Mouse (Mus musculus) stomach, embryonic 14.5 days (tissue): ENCODE measurements around the gene Klkb1. TPM values are rescaled to one million over a fixed set of nuclear protein-coding genes. Genes with fewer than 3 reads are reported as not detected.

Source experiments
- ATAC-seq: fragments of 200-750 bp; cut with Nextera tagmentation; 2 replicates; pipeline ENCODE4 v1.8.0; 2017; ENCODE audit warnings: low read depth, moderate TSS enrichment; ENCODE audit not compliant: insufficient number of reproducible peaks, insufficient read depth, low FRiP score
- H3K27ac ChIP-seq: fragments of 300-500 bp; sonication (generic); 2 replicates; pipeline ENCODE4 v1.5.1; 2014; ENCODE audit warnings: mild to moderate bottlenecking, low read length, moderate library complexity, mixed read lengths
- H3K27me3 ChIP-seq: fragments of 300-500 bp; sonication (generic); 2 replicates; pipeline ENCODE4 v1.6.1; 2014; ENCODE audit warnings: low read length, control low read depth, mixed read lengths; ENCODE audit not compliant: control insufficient read depth, insufficient read depth
- H3K36me3 ChIP-seq: fragments of 300-500 bp; sonication (generic); 2 replicates; pipeline ENCODE4 v1.6.1; 2014; ENCODE audit warnings: mild to moderate bottlenecking, control low read depth, low read length, moderate library complexity, mixed read lengths; ENCODE audit not compliant: control insufficient read depth, insufficient read depth
- H3K4me1 ChIP-seq: fragments of 300-500 bp; sonication (generic); 2 replicates; pipeline ENCODE4 v1.6.1; 2014; ENCODE audit warnings: low read length, control low read depth, mixed read lengths; ENCODE audit not compliant: control insufficient read depth, insufficient read depth
- H3K4me2 ChIP-seq: fragments of 300-500 bp; sonication (generic); replicated peaks from 2 replicates; pipeline ENCODE4 v1.6.1; 2014; ENCODE audit warnings: low read depth, low read length, control low read depth
- H3K4me3 ChIP-seq: fragments of 300-500 bp; sonication (generic); 2 replicates; pipeline ENCODE4 v1.5.1; 2014; ENCODE audit warnings: low read depth, low read length, control low read depth
- H3K9ac ChIP-seq: fragments of 300-500 bp; sonication (generic); replicated peaks from 2 replicates; pipeline ENCODE4 v1.6.1; 2014; ENCODE audit warnings: low read depth, mild to moderate bottlenecking, control low read depth, low read length, moderate library complexity, mixed read lengths
- H3K9me3 ChIP-seq: fragments of 300-500 bp; sonication (generic); 2 replicates; pipeline ENCODE4 v1.6.1; 2016; ENCODE audit warnings: low read depth, low read length, control low read depth; ENCODE audit not compliant: control insufficient read depth
- WGBS: fragments of 180-500 bp; shearing (Covaris S2); extraction: QIAGEN DNeasy Blood & Tissue Kit; methylation state at CpG from one replicate; pipeline ENCODE4 v1.1.7; 2014; 5-methylcytosine and 5-hydroxymethylcytosine counted together
- polyA plus RNA-seq: library from polyadenylated mRNA; unstranded; fragments of >200 nt; fragmentation: Nextera tagmentation; extraction: Ambion mirVana; gene quantifications from 2 replicates; pipeline ENCODE4 v1.2.1, GENCODE M21; 2014

Gene Klkb1
- polyA plus RNA-seq, 1 experiment from 2014 or later = not detected

DNA sequence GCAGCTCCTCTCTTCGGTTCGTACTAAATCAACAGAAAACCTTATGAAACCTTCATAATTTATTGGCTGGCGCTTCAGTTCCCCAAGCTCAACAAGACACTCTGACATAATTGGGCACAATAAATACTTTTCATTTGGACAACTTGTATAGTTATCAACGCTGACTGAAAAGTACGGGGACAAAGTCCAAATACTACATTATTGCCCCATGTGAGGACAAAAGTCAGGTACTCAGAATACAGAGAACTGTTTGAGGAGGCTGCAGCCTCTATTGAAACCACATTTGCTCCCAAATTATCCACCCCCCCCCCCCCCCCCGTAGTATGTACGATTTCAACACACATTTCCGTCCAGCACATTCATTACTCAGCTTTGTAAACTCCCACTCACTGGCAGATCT is 55.3 kb downstream of the Klkb1 start:
- Histone ChIP-seq H3K9me3 (no peaks in the 10 kb centered on the region), H3K27ac (no peak overlapping the region), H3K9ac (no peak overlapping the region), H3K4me1 (no peaks in the 10 kb centered on the region), H3K4me3 (no peak overlapping the region), H3K4me2 (no peak overlapping the region), H3K27me3 (no peaks in the 10 kb centered on the region), H3K36me3 (no peaks in the 10 kb centered on the region)
- WGBS = 77% methylated on average over 8 of the region's 8 CpGs
- no peak for ATAC-seq

DNA sequence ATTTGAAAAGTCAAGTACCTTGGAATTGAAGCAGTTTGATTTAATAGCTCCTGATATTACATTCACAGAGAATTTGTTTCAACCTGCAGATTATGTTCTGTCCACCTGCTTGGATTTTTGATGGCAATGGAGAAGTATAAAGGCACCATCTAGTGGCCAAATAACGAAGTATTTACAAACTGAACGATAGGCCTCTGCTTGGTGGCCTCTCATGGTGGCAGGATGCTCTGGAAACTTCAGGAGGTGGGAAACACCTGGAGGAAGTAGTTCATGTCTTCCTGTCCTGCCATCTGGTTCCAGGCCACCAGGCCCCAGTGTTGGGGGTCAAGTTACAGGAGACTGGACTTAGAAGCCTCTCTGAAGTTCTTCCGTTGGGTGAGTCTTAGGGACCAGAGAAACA is 56.4 kb downstream of the Klkb1 start:
- no peaks in the 10 kb centered on the region for H3K4me1 ChIP-seq
- peak; percentile 25; the same call in 1 of the 2 replicates for ATAC-seq
- H3K36me3 ChIP-seq = no peaks in the 10 kb centered on the region
- no peaks in the 10 kb centered on the region for H3K9me3 ChIP-seq
- H3K27ac ChIP-seq = no peak overlapping the region
- 28% methylated on average over 3 of the region's 3 CpGs for WGBS
- no peak overlapping the region for H3K4me2 ChIP-seq
- H3K4me3 ChIP-seq = no peak overlapping the region
- no peaks in the 10 kb centered on the region for H3K27me3 ChIP-seq
- H3K9ac ChIP-seq = no peak overlapping the region

DNA sequence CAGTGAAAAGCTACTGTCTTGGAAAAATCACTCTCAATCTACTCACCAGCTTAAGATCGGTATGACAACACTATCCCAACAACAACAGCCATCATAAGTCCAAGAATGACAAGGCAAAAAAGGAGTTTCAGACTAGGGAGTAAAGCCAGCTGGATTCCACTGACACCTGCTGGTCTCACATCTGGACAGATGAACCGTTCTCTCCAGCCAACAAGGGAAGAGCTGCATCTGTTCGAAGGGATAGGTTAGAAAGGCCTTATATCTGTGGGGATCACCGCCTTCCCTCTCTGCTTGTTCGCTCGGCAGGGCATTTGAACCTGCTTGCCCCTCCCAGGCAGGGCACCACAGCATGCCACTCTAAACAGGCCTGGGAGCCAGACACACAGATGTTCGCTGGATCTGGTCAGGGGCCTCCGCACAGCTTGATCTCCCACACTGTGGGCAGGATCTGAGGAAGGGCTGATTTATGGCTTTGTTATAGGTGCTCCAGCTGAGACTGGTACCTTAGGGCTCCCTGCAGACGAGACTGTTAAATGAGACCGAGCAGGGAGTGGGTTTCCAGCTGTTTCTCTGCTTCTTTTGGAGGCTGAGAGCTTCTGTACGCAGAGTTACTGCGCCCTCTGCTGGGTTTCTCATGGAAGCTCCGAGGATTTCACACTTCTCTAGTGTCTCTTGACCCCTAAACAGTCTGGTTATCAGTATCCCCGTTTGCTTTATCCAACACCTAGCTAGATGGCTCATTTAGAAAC is 58.3 kb downstream of the Klkb1 start:
- Histone ChIP-seq H3K27ac (no peak overlapping the region), H3K27me3 (no peaks in the 10 kb centered on the region), H3K9me3 (no peaks in the 10 kb centered on the region), H3K36me3 (no peaks in the 10 kb centered on the region), H3K4me1 (no peaks in the 10 kb centered on the region), H3K4me2 (0 out of 2 replicates have a peak overlapping the region, but pooled peaks have one; percentile 16), H3K9ac (no peak overlapping the region), H3K4me3 (no peak overlapping the region)
- 19% methylated on average over 14 of the region's 14 CpGs for WGBS
- ATAC-seq = peak; percentile 38; the same call in 1 of the 2 replicates

DNA sequence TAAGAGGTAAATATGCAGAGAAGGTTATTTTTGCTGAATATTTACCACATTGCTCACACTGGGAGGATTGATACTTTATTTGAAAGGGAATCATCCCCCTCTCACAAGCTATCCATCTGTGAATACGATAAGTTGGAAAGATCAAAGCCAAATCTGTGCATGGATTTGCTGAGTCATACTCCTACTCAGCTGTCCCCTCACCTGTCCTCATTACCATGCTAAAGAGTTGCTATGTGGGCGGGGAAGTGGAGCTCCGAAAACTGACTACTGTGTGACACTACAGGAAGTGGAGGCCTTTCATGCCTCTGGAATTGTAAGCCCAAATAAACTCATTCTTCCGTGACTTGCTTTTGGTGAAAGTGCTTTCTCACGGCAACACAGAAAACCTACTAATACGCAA is 59.4 kb downstream of the Klkb1 start:
- WGBS = 89% methylated on average over 6 of the region's 6 CpGs
- Histone ChIP-seq H3K4me1 (no peaks in the 10 kb centered on the region), H3K9ac (no peak overlapping the region), H3K4me2 (no peak overlapping the region), H3K36me3 (no peaks in the 10 kb centered on the region), H3K27me3 (no peaks in the 10 kb centered on the region), H3K9me3 (no peaks in the 10 kb centered on the region), H3K27ac (no peak overlapping the region), H3K4me3 (no peak overlapping the region)
- ATAC-seq = no peak

DNA sequence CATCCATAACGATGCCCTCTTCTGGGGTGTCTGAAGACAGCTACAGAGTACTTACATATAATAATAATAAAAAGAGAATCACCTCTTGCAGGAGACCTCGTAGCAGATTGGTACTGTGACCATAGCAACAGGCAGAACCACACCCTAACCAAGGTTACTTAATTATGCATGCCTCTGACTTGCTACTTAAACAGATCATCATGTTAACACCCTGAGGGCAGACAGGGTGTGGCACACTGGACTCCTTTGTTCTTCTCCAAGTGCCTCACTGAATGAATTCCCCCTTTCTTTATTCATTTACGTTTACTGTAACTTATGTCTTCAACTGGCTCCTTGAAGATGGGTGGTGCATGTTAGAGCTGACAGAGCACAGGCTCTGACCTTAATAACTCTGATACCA is 61.4 kb downstream of the Klkb1 start:
- WGBS = 57% methylated on average over 3 of the region's 3 CpGs
- no peaks in the 10 kb centered on the region for H3K4me1 ChIP-seq
- H3K4me3 ChIP-seq = no peak overlapping the region
- H3K4me2 ChIP-seq = no peak overlapping the region
- H3K27me3 ChIP-seq = no peaks in the 10 kb centered on the region
- no peak overlapping the region for H3K27ac ChIP-seq
- ATAC-seq = no peak
- no peaks in the 10 kb centered on the region for H3K9me3 ChIP-seq
- H3K9ac ChIP-seq = no peak overlapping the region
- no peaks in the 10 kb centered on the region for H3K36me3 ChIP-seq

Other genes with a start within 250 kb of the Klkb1 start
- 0.15 TPM in 1 of 2 replicates, not detected in the other for gene Mtnr1a, start 225.7 kb downstream of the Klkb1 start, polyA plus RNA-seq
- not detected in 2 replicates for gene F11, start 32.8 kb downstream of the Klkb1 start, polyA plus RNA-seq
- not detected in 2 replicates for gene Gm45753, start 13.6 kb upstream of the Klkb1 start, polyA plus RNA-seq
- 3.3 and 4.1 TPM in 2 replicates for gene Cyp4v3, start 38.4 kb upstream of the Klkb1 start, polyA plus RNA-seq
- 28.6 and 29.7 TPM in 2 replicates for gene Fam149a, start 87.4 kb upstream of the Klkb1 start, polyA plus RNA-seq
- 3.6 and 4.9 TPM in 2 replicates for gene Tlr3, start 116.2 kb upstream of the Klkb1 start, polyA plus RNA-seq
- 32.1 and 35.2 TPM in 2 replicates for gene Sorbs2, start 212.9 kb upstream of the Klkb1 start, polyA plus RNA-seq